Mouse (Mus musculus): ENCODE measurements around the gene Pnkd. TPM values are rescaled to one million over a fixed set of nuclear protein-coding genes. Genes with fewer than 3 reads are reported as not detected.

The Pnkd gene
- polyA plus RNA-seq, 1 experiment from 2014 or later, result 156 TPM

- H3K27ac ChIP-seq (replicated peaks), result no peak overlapping the region
- no peak overlapping the region for H3K9ac ChIP-seq (replicated peaks)
- no peaks in the 10 kb centered on the region for H3K9me3 ChIP-seq (replicated peaks)
- no peak overlapping the region for H3K4me2 ChIP-seq
- H3K27me3 ChIP-seq (replicated peaks), result no peaks in the 10 kb centered on the region
- H3K36me3 ChIP-seq, result no peaks in the 10 kb centered on the region
- WGBS, result 58% methylated on average over 4 of the region's 4 CpGs
- no peak overlapping the region for H3K4me3 ChIP-seq (replicated peaks)
- H3K4me1 ChIP-seq, result peaks cover 9% of the 10 kb centered on the region
- ATAC-seq (ENCODE audit: low FRiP score), result no peak
Observed at GRCm38 (mm10) chr1:74370040-74370439, 85.3 kb downstream of the Pnkd start.

- Histone ChIP-seq H3K36me3 (no peaks in the 10 kb centered on the region), H3K9ac (replicated peaks) (no peak overlapping the region), H3K4me3 (replicated peaks) (no peak overlapping the region), H3K4me1 (peaks cover 1% of the 10 kb centered on the region), H3K4me2 (no peak overlapping the region), H3K27ac (replicated peaks) (no peak overlapping the region), H3K9me3 (replicated peaks) (no peaks in the 10 kb centered on the region), H3K27me3 (replicated peaks) (no peaks in the 10 kb centered on the region)
- WGBS, result 80% methylated on average over 4 of the region's 4 CpGs
- no peak for ATAC-seq (ENCODE audit: low FRiP score)
Observed at GRCm38 (mm10) chr1:74373372-74373771, 88.6 kb downstream of the Pnkd start.

GRCm38 (mm10) chr1:74374980-74375379 lies 90.2 kb downstream of the Pnkd start, which contains the start of gene Slc11a1:
TSS of gene Slc11a1 (plus strand) at chr1:74375195.
- Histone ChIP-seq H3K27ac (replicated peaks) (no peak within 1 kb of the TSS), H3K9me3 (replicated peaks) (no peaks in the 10 kb centered on the region), H3K4me3 (replicated peaks) (no peak within 1 kb of the TSS), H3K4me2 (no peak within 1 kb of the TSS), H3K9ac (replicated peaks) (no peak within 1 kb of the TSS), H3K36me3 (no peaks in the 10 kb centered on the region), H3K4me1 (no peaks in the 10 kb centered on the region), H3K27me3 (replicated peaks) (no peaks in the 10 kb centered on the region)
- ATAC-seq (ENCODE audit: low FRiP score), result no peak
- 67% methylated on average over 8 of the region's 8 CpGs for whole genome bisulfite sequencing

GRCm38 (mm10) chr1:74375561-74375960 lies 90.8 kb downstream of the Pnkd start:
- Histone ChIP-seq H3K27ac (replicated peaks) (no peak overlapping the region), H3K9me3 (replicated peaks) (no peaks in the 10 kb centered on the region), H3K4me1 (no peaks in the 10 kb centered on the region), H3K9ac (replicated peaks) (no peak overlapping the region), H3K36me3 (no peaks in the 10 kb centered on the region), H3K4me2 (no peak overlapping the region), H3K4me3 (replicated peaks) (no peak overlapping the region), H3K27me3 (replicated peaks) (no peaks in the 10 kb centered on the region)
- no peak for ATAC-seq (ENCODE audit: low FRiP score)
- 83% methylated on average over 10 of the region's 10 CpGs for WGBS

- Histone ChIP-seq H3K9ac (replicated peaks) (no peak overlapping the region), H3K4me3 (replicated peaks) (no peak overlapping the region), H3K27me3 (replicated peaks) (no peaks in the 10 kb centered on the region), H3K9me3 (replicated peaks) (no peaks in the 10 kb centered on the region), H3K36me3 (no peaks in the 10 kb centered on the region), H3K4me2 (no peak overlapping the region), H3K27ac (replicated peaks) (no peak overlapping the region), H3K4me1 (no peaks in the 10 kb centered on the region)
- no peak for ATAC-seq (ENCODE audit: low FRiP score)
- 83% methylated on average over 4 of the region's 4 CpGs for WGBS
Observed at GRCm38 (mm10) chr1:74376396-74376795, 91.7 kb downstream of the Pnkd start.

GRCm38 (mm10) chr1:74379058-74379504 lies 94.4 kb downstream of the Pnkd start:
- H3K36me3 ChIP-seq, result no peaks in the 10 kb centered on the region
- WGBS, result 84% methylated on average over 7 of the region's 7 CpGs
- H3K27me3 ChIP-seq (replicated peaks), result no peaks in the 10 kb centered on the region
- no peak for ATAC-seq (ENCODE audit: low FRiP score)
- no peak overlapping the region for H3K27ac ChIP-seq (replicated peaks)
- H3K9ac ChIP-seq (replicated peaks), result no peak overlapping the region
- no peak overlapping the region for H3K4me2 ChIP-seq
- H3K4me1 ChIP-seq, result no peaks in the 10 kb centered on the region
- no peaks in the 10 kb centered on the region for H3K9me3 ChIP-seq (replicated peaks)
- H3K4me3 ChIP-seq (replicated peaks), result no peak overlapping the region

- WGBS, result 86% methylated on average over 5 of the region's 5 CpGs
- H3K27ac ChIP-seq (replicated peaks), result no peak overlapping the region
- no peak for ATAC-seq (ENCODE audit: low FRiP score)
- H3K27me3 ChIP-seq (replicated peaks), result no peaks in the 10 kb centered on the region
- no peaks in the 10 kb centered on the region for H3K36me3 ChIP-seq
- H3K4me2 ChIP-seq, result no peak overlapping the region
- H3K4me3 ChIP-seq (replicated peaks), result no peak overlapping the region
- H3K9me3 ChIP-seq (replicated peaks), result no peaks in the 10 kb centered on the region
- no peaks in the 10 kb centered on the region for H3K4me1 ChIP-seq
- no peak overlapping the region for H3K9ac ChIP-seq (replicated peaks)
Observed at GRCm38 (mm10) chr1:74380484-74380883, 95.8 kb downstream of the Pnkd start.

- Histone ChIP-seq H3K9me3 (replicated peaks) (no peaks in the 10 kb centered on the region), H3K27me3 (replicated peaks) (no peaks in the 10 kb centered on the region), H3K27ac (replicated peaks) (no peak overlapping the region), H3K36me3 (no peaks in the 10 kb centered on the region), H3K4me3 (replicated peaks) (no peak overlapping the region), H3K4me1 (peaks cover 3% of the 10 kb centered on the region; the same call in 1 of the 2 replicates), H3K4me2 (no peak overlapping the region), H3K9ac (replicated peaks) (no peak overlapping the region)
- 90% methylated on average over 10 of the region's 10 CpGs for WGBS
- ATAC-seq (ENCODE audit: low FRiP score), result no peak
Observed at GRCm38 (mm10) chr1:74381588-74382021, 96.9 kb downstream of the Pnkd start.

GRCm38 (mm10) chr1:74383385-74383784 lies 98.7 kb downstream of the Pnkd start:
- H3K27ac ChIP-seq (replicated peaks), result no peak overlapping the region
- H3K9me3 ChIP-seq (replicated peaks), result no peaks in the 10 kb centered on the region
- no peaks in the 10 kb centered on the region for H3K36me3 ChIP-seq
- no peak overlapping the region for H3K4me2 ChIP-seq
- H3K4me1 ChIP-seq, result peaks cover 10% of the 10 kb centered on the region
- H3K9ac ChIP-seq (replicated peaks), result no peak overlapping the region
- no peak overlapping the region for H3K4me3 ChIP-seq (replicated peaks)
- ATAC-seq (ENCODE audit: low FRiP score), result no peak
- H3K27me3 ChIP-seq (replicated peaks), result no peaks in the 10 kb centered on the region
- WGBS, result 88% methylated on average over 13 of the region's 13 CpGs

GRCm38 (mm10) chr1:74384525-74384924 lies 99.8 kb downstream of the Pnkd start:
- no peaks in the 10 kb centered on the region; the same call in 1 of the 2 replicates for H3K27me3 ChIP-seq (replicated peaks)
- no peaks in the 10 kb centered on the region for H3K36me3 ChIP-seq
- H3K9me3 ChIP-seq (replicated peaks), result no peaks in the 10 kb centered on the region
- H3K9ac ChIP-seq (replicated peaks), result no peak overlapping the region
- peaks cover 10% of the 10 kb centered on the region for H3K4me1 ChIP-seq
- H3K4me2 ChIP-seq, result no peak overlapping the region
- 86% methylated on average over 8 of the region's 8 CpGs for WGBS
- no peak for ATAC-seq (ENCODE audit: low FRiP score)
- H3K27ac ChIP-seq (replicated peaks), result no peak overlapping the region
- no peak overlapping the region for H3K4me3 ChIP-seq (replicated peaks)

GRCm38 (mm10) chr1:74385064-74385463 lies 100.3 kb downstream of the Pnkd start:
- Histone ChIP-seq H3K4me1 (peaks cover 15% of the 10 kb centered on the region), H3K9me3 (replicated peaks) (no peaks in the 10 kb centered on the region), H3K36me3 (no peaks in the 10 kb centered on the region), H3K9ac (replicated peaks) (no peak overlapping the region), H3K4me2 (no peak overlapping the region), H3K4me3 (replicated peaks) (no peak overlapping the region), H3K27me3 (replicated peaks) (peaks cover 3% of the 10 kb centered on the region), H3K27ac (replicated peaks) (no peak overlapping the region)
- 95% methylated on average over 10 of the region's 10 CpGs for WGBS
- ATAC-seq (ENCODE audit: low FRiP score), result no peak

- H3K36me3 ChIP-seq, result no peaks in the 10 kb centered on the region
Observed at GRCm38 (mm10) chr1:74385531-74385930, 100.8 kb downstream of the Pnkd start.

GRCm38 (mm10) chr1:74386363-74386713 lies 101.6 kb downstream of the Pnkd start:
- peak overlapping the region; percentile 83 for H3K4me2 ChIP-seq

More at GRCm38 (mm10) chr1:74385531-74385930, 100.8 kb downstream of the Pnkd start:
- ATAC-seq (ENCODE audit: low FRiP score), result no peak
- 86% methylated on average over 8 of the region's 8 CpGs for WGBS
- H3K9me3 ChIP-seq (replicated peaks), result no peaks in the 10 kb centered on the region
- peaks cover 19% of the 10 kb centered on the region for H3K4me1 ChIP-seq
- no peak overlapping the region for H3K4me2 ChIP-seq
- H3K9ac ChIP-seq (replicated peaks), result no peak overlapping the region
- peaks cover 5% of the 10 kb centered on the region for H3K27me3 ChIP-seq (replicated peaks)
- no peak overlapping the region for H3K27ac ChIP-seq (replicated peaks)
- no peak overlapping the region for H3K4me3 ChIP-seq (replicated peaks)

More at GRCm38 (mm10) chr1:74386363-74386713, 101.6 kb downstream of the Pnkd start:
- 52% methylated on average over 8 of the region's 10 CpGs for WGBS
- Histone ChIP-seq H3K9me3 (replicated peaks) (no peaks in the 10 kb centered on the region), H3K36me3 (no peaks in the 10 kb centered on the region), H3K4me1 (peaks cover 27% of the 10 kb centered on the region), H3K4me3 (replicated peaks) (peak overlapping the region; percentile 60), H3K27me3 (replicated peaks) (peaks cover 9% of the 10 kb centered on the region), H3K9ac (replicated peaks) (peak overlapping the region; percentile 65), H3K27ac (replicated peaks) (peak overlapping the region; percentile 93)
- ATAC-seq (ENCODE audit: low FRiP score), result 0 out of 2 replicates have a peak, but pooled peaks have one; percentile 0

All from neural tube, embryonic 15.5 days (tissue).